ENCODE assay signal across 18 mouse cellular contexts in the genomic region with DNA sequence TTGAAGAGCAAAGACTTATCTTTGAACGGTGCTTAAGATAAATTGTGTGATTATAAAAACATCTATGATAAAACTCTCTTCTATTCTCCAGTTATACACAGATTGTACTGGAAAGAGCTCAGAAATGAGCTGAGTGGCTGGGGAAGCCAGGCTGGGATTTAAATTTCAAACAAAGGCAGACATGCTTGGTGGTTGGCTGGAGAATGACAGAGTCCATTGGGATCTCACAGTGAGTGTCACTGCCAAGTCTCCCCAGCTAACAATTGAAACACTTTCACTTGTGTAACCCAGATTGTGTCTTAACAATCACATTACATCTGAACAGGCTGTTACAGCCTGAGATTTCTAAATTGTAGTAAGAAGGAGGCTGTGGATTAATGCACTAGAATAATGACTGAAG.
DNase-seq lines count a peak whose midpoint lies in the region; ATAC-seq lines count a peak whose summit lies in the region.
"Had no signal": no experiment of that assay in that cellular context is flagged by ENCODE, and none has a peak within 500 bp of the region (broad histone marks: within the 10 kb centered on the region; RNA-seq: fewer than 3 reads in every experiment).

No protein-coding gene starts in this region.

- H3K9ac ChIP-seq in hindbrain, embryonic 11.5 days (ENCODE audit: low read depth, low read length), result no peak overlapping the region
- no peak overlapping the region for H3K9ac ChIP-seq in midbrain, embryonic 13.5 days (replicated peaks)
- H3K9ac ChIP-seq: heart, embryonic 12.5 days; intestine, embryonic 15.5 days; liver, embryonic 15.5 days had no signal

- H3K27me3 ChIP-seq in hindbrain, embryonic 11.5 days (ENCODE audit: control insufficient read depth, insufficient read depth, low read length), result no peaks in the 10 kb centered on the region
- no peaks in the 10 kb centered on the region for H3K27me3 ChIP-seq in midbrain, embryonic 13.5 days
- H3K27me3 ChIP-seq: intestine, embryonic 15.5 days; liver, embryonic 15.5 days had no signal

- peak; percentile 61 for DNase-seq in Muller cell, postnatal 12 days (ENCODE audit: inconsistent ontology term)
- peak; percentile 29 for DNase-seq in brain, adult 2 months (ENCODE audit: low read depth, low spot score)
- no peak for DNase-seq in hindbrain, embryonic 11.5 days (ENCODE audit: low spot score)
- DNase-seq in adrenal gland, postnatal 25 days, result no peak
- no peak for DNase-seq in kidney, postnatal 14 days
- DNase-seq in layer of hippocampus, adult 9-10 months (ENCODE audit: low spot score), result no peak
- DNase-seq: cerebellum, adult 11-12 months; cerebellum, postnatal 25 days; gastrocnemius, postnatal 36 days; layer of hippocampus, adult 9-11 months; lung, postnatal 36 days; right cerebral cortex, postnatal 14 days; thymus, postnatal 25 days had no signal

- ATAC-seq in hindbrain, embryonic 11.5 days (ENCODE audit: low FRiP score), result no peak
- ATAC-seq in midbrain, embryonic 13.5 days, result no peak
- ATAC-seq: intestine, embryonic 15.5 days had no signal

- H3K36me3 ChIP-seq in hindbrain, embryonic 11.5 days (ENCODE audit: control insufficient read depth, insufficient read depth, low read length), result no peaks in the 10 kb centered on the region
- no peaks in the 10 kb centered on the region for H3K36me3 ChIP-seq in midbrain, embryonic 13.5 days
- H3K36me3 ChIP-seq: heart, embryonic 12.5 days; intestine, embryonic 15.5 days; liver, embryonic 15.5 days had no signal

- H3K9me3 ChIP-seq in hindbrain, embryonic 11.5 days (ENCODE audit: control insufficient read depth, low read length), result no peaks in the 10 kb centered on the region
- H3K9me3 ChIP-seq in midbrain, embryonic 13.5 days, result no peaks in the 10 kb centered on the region
- H3K9me3 ChIP-seq: heart, embryonic 12.5 days; intestine, embryonic 15.5 days; liver, embryonic 15.5 days had no signal

- H3K4me2 ChIP-seq in hindbrain, embryonic 11.5 days (replicated peaks; ENCODE audit: low read depth, low read length), result no peak overlapping the region
- no peak overlapping the region for H3K4me2 ChIP-seq in midbrain, embryonic 13.5 days (replicated peaks)
- H3K4me2 ChIP-seq: heart, embryonic 12.5 days; intestine, embryonic 15.5 days; liver, embryonic 15.5 days had no signal

- peak overlapping the region; percentile 34; the same call in 1 of the 2 replicates for H3K27ac ChIP-seq in hindbrain, embryonic 11.5 days (ENCODE audit: low read depth, low read length)
- peak overlapping the region; percentile 85 for H3K27ac ChIP-seq in midbrain, embryonic 13.5 days
- H3K27ac ChIP-seq: intestine, embryonic 15.5 days; liver, embryonic 15.5 days; stomach, postnatal 0 days had no signal

- H3K4me3 ChIP-seq in hindbrain, embryonic 11.5 days (ENCODE audit: low read depth, low read length), result no peak overlapping the region
- no peak overlapping the region for H3K4me3 ChIP-seq in midbrain, embryonic 13.5 days (replicated peaks)
- H3K4me3 ChIP-seq: heart, embryonic 12.5 days; intestine, embryonic 15.5 days; liver, embryonic 15.5 days had no signal

- 89% methylated on average over 1 of the region's 1 CpGs for WGBS in hindbrain, embryonic 11.5 days
- WGBS in midbrain, embryonic 13.5 days, result 85% methylated on average over 1 of the region's 1 CpGs

- H3K4me1 ChIP-seq in hindbrain, embryonic 11.5 days (replicated peaks; ENCODE audit: control insufficient read depth, insufficient read depth, low read length), result peaks cover 21% of the 10 kb centered on the region
- H3K4me1 ChIP-seq in midbrain, embryonic 13.5 days (replicated peaks), result peaks cover 63% of the 10 kb centered on the region
- H3K4me1 ChIP-seq: liver, embryonic 15.5 days had no signal

Comparison
In these comparisons a context has a peak if more than half of its experiments do, and no peak if none do; other contexts are left out.
1. DNase-seq: peak in Muller cell, postnatal 12 days (single experiment) and brain, adult 2 months (single experiment); none in hindbrain, embryonic 11.5 days (single experiment), adrenal gland, postnatal 25 days (single experiment), kidney, postnatal 14 days (single experiment) and layer of hippocampus, adult 9-10 months (single experiment).